Mouse (Mus musculus): Measurements from ENCODE around the gene Vmn2r19. TPM values are rescaled to one million over a fixed set of nuclear protein-coding genes. Genes with fewer than 3 reads are reported as not detected.

Vmn2r19 gene
- total RNA-seq (2014; rRNA removed; ENCODE audit: low replicate concordance) (not detected in 2 replicates), polyA plus RNA-seq (2015; fragmentation: Nextera tagmentation; extraction: Ambion mirVana) (not detected in 2 replicates)

DNA sequence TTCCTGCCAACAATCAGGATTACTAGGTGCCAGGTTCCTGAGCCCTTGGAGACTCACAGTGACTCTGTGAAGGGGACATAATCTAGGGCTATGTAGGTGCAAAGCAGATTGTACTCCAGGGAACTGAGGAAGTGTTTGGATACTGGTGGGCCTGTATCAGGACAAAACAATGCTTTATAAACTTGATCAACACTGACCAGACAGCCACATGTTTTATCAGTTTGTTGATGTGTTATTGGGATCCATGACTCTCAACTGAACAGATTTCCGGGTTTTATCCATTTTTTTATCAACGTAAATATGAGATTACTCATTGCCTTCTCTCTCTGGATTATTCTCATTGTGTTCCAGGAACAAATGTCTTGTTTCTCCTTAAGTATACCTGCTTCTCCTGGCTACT, at the start of gene Vmn2r19:
TSS of gene Vmn2r19 (plus strand) at position 301 of the 400 bp plus-strand sequence.
- Histone ChIP-seq H3K27ac (ENCODE audit: low read depth) (no peak within 1 kb of the TSS), H3K27me3 (ENCODE audit: control insufficient read depth, insufficient read depth, low read length) (no peaks in the 10 kb centered on the region), H3K4me1 (ENCODE audit: control insufficient read depth, insufficient read depth) (no peaks in the 10 kb centered on the region), H3K9ac (replicated peaks; ENCODE audit: low read depth, low read length) (no peak within 1 kb of the TSS), H3K4me2 (ENCODE audit: low read depth, low read length) (no peak within 1 kb of the TSS), H3K36me3 (replicated peaks; ENCODE audit: control insufficient read depth, insufficient read depth, low read length) (no peaks in the 10 kb centered on the region), H3K9me3 (replicated peaks; ENCODE audit: control insufficient read depth, low read length) (no peaks in the 10 kb centered on the region), H3K4me3 (ENCODE audit: low read depth, low read length) (no peak within 1 kb of the TSS)
- ATAC-seq (ENCODE audit: insufficient read depth, low read depth) = no peak
- WGBS = 59% methylated on average over 2 of the region's 2 CpGs
- DNase-seq (ENCODE audit: low spot score) = no peak
- TF ChIP-seq CTCF (IDR thresholded peaks at IDR 0.05; ENCODE audit: low read depth) (no peak), EP300 (IDR thresholded peaks at IDR 0.05; ENCODE audit: low read depth) (no peak)

DNA sequence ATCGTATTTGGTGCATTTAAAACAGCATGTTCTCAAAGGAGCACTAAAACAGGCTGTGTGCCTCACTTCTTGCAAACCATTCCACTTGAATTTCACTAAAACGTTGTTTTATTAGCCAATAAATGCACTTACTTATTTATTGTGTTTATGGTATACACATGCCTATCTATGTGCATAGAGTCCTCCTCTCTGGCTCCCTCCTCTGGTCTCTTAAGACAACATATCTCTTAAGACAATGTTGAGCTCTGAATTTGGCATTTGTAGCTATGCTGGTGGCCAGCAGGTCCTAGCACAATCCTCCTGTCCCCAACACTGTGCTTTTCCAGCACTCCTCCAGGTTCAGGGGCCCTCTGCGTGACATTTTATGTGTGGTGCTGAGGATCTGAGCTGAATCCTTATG, 49.2 kb upstream of the Vmn2r19 start:
- no peaks in the 10 kb centered on the region for H3K4me1 ChIP-seq (ENCODE audit: control insufficient read depth, insufficient read depth)
- no peaks in the 10 kb centered on the region for H3K36me3 ChIP-seq (replicated peaks; ENCODE audit: control insufficient read depth, insufficient read depth, low read length)
- no peak overlapping the region for H3K27ac ChIP-seq (ENCODE audit: low read depth)
- ATAC-seq (ENCODE audit: insufficient read depth, low read depth) = no peak
- 60% methylated on average over 3 of the region's 3 CpGs for WGBS
- no peak overlapping the region for H3K4me3 ChIP-seq (ENCODE audit: low read depth, low read length)
- H3K27me3 ChIP-seq (ENCODE audit: control insufficient read depth, insufficient read depth, low read length) = no peaks in the 10 kb centered on the region
- TF ChIP-seq EP300 (IDR thresholded peaks at IDR 0.05; ENCODE audit: low read depth) (no peak), CTCF (IDR thresholded peaks at IDR 0.05; ENCODE audit: low read depth) (no peak)
- no peak overlapping the region for H3K9ac ChIP-seq (replicated peaks; ENCODE audit: low read depth, low read length)
- no peak for DNase-seq (ENCODE audit: low spot score)
- H3K9me3 ChIP-seq (replicated peaks; ENCODE audit: control insufficient read depth, low read length) = 0 out of 2 replicates have a peak, but pooled peaks cover 4% of the 10 kb centered on the region
- H3K4me2 ChIP-seq (ENCODE audit: low read depth, low read length) = no peak overlapping the region

DNA sequence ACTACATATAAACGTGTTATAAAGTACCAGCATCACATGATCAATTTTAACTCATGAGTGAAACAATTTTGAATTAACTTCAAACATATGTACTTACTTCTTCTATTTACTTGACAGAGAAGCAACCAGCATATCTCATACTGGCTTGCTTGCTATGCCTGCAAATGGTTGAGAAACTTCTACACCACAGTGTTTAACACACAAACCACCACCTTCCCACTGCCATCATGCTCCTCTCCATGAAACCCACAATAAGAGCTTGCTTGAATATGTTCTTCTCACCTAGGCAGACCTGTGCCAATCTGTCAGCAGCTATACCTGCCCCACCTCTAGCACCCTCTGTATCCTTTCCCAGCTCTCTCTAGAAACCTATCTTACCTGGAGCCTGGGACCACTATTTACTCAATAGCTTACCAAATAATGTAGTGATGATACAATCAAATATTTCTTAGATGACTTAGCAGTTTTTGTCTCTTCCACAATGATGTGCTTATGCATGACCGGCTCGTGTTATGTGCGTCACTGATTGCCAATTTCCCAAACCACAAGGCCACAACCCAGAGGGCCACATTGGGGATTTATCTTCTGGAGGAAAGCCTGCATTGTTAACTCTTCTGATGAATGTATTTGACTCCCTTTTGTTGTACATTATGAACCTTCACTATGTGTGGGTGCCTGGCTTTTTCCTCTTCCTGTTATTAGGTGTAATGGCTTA, 48.1 kb upstream of the Vmn2r19 start:
- no peak overlapping the region for H3K27ac ChIP-seq (ENCODE audit: low read depth)
- no peak for TF ChIP-seq EP300 (IDR thresholded peaks at IDR 0.05; ENCODE audit: low read depth)
- TF ChIP-seq CTCF (IDR thresholded peaks at IDR 0.05; ENCODE audit: low read depth) = no peak

DNA sequence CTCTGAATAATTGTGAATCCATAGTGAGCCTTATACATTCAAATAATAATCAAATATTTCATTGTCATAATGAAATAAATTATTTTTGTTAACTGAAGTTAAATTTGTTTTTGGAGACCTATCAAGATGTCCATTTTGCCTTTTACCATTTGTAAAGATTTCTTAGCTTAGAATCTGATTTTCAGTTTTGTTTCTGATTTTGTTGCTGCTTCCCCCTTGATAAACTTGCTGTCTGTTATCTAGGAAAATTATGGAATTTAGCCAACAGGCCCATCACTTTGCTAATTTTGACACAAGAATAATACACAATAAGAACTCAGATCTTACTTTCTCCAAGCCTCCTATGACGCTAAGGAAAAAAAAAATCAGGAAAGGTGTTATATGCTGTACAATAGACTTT, 47.3 kb upstream of the Vmn2r19 start:
- DNase-seq (ENCODE audit: low spot score) = no peak

More for the DNA sequence above, 48.1 kb upstream of the Vmn2r19 start:
- H3K4me1 ChIP-seq (ENCODE audit: control insufficient read depth, insufficient read depth) = no peaks in the 10 kb centered on the region
- H3K9me3 ChIP-seq (replicated peaks; ENCODE audit: control insufficient read depth, low read length) = 0 out of 2 replicates have a peak, but pooled peaks cover 4% of the 10 kb centered on the region
- no peaks in the 10 kb centered on the region for H3K36me3 ChIP-seq (replicated peaks; ENCODE audit: control insufficient read depth, insufficient read depth, low read length)
- H3K4me2 ChIP-seq (ENCODE audit: low read depth, low read length) = no peak overlapping the region
- DNase-seq (ENCODE audit: low spot score) (no peak), ATAC-seq (ENCODE audit: insufficient read depth, low read depth) (no peak)
- no peaks in the 10 kb centered on the region for H3K27me3 ChIP-seq (ENCODE audit: control insufficient read depth, insufficient read depth, low read length)
- H3K4me3 ChIP-seq (ENCODE audit: low read depth, low read length) = no peak overlapping the region
- WGBS = 63% methylated on average over 4 of the region's 4 CpGs
- H3K9ac ChIP-seq (replicated peaks; ENCODE audit: low read depth, low read length) = no peak overlapping the region

DNA sequence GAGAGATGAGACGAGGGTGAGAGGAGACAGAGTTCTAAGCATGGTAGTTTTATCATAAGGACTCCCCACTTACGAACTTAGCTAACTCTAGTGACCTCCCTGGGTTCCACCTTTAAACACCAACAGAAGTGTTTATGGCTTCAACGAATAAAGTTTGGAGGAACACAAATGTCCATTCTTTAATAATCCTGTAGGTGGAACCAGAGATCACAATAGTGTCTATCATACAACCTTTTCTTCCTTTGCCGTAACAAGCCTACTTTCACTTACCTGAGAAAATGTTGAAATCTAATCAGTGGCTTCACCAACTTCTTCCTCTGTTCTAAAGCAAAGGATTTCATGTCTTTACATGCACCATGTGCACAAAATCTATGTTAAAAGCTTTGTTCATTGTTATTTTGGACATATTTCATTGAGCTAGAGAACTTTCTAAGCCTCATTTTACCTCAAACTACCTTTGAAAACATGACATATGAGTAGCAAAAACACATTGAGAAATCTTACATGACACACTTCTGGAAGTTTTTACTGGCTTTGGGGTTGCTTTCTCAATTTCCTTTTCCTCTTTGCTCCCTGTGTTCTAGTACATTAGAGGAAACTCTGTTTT, 46.5 kb upstream of the Vmn2r19 start, which contains the start of gene Clec4d:
TSS of gene Clec4d (plus strand) at position 557 of the 607 bp plus-strand sequence.
- Histone ChIP-seq H3K9ac (replicated peaks; ENCODE audit: low read depth, low read length) (no peak within 1 kb of the TSS), H3K4me1 (ENCODE audit: control insufficient read depth, insufficient read depth) (no peaks in the 10 kb centered on the region), H3K36me3 (replicated peaks; ENCODE audit: control insufficient read depth, insufficient read depth, low read length) (no peaks in the 10 kb centered on the region), H3K9me3 (replicated peaks; ENCODE audit: control insufficient read depth, low read length) (0 out of 2 replicates have a peak, but pooled peaks cover 4% of the 10 kb centered on the region), H3K27ac (ENCODE audit: low read depth) (no peak within 1 kb of the TSS), H3K4me3 (ENCODE audit: low read depth, low read length) (no peak within 1 kb of the TSS), H3K27me3 (ENCODE audit: control insufficient read depth, insufficient read depth, low read length) (no peaks in the 10 kb centered on the region), H3K4me2 (ENCODE audit: low read depth, low read length) (no peak within 1 kb of the TSS)
- no peak for DNase-seq (ENCODE audit: low spot score)
- TF ChIP-seq CTCF (IDR thresholded peaks at IDR 0.05; ENCODE audit: low read depth) (no peak), EP300 (IDR thresholded peaks at IDR 0.05; ENCODE audit: low read depth) (no peak)
- ATAC-seq (ENCODE audit: insufficient read depth, low read depth) = no peak
- WGBS = 64% methylated on average over 4 of the region's 4 CpGs

More for the DNA sequence above, 47.3 kb upstream of the Vmn2r19 start:
- Histone ChIP-seq H3K4me1 (ENCODE audit: control insufficient read depth, insufficient read depth) (no peaks in the 10 kb centered on the region), H3K9me3 (replicated peaks; ENCODE audit: control insufficient read depth, low read length) (0 out of 2 replicates have a peak, but pooled peaks cover 4% of the 10 kb centered on the region), H3K4me2 (ENCODE audit: low read depth, low read length) (no peak overlapping the region), H3K27me3 (ENCODE audit: control insufficient read depth, insufficient read depth, low read length) (no peaks in the 10 kb centered on the region), H3K36me3 (replicated peaks; ENCODE audit: control insufficient read depth, insufficient read depth, low read length) (no peaks in the 10 kb centered on the region), H3K27ac (ENCODE audit: low read depth) (no peak overlapping the region), H3K4me3 (ENCODE audit: low read depth, low read length) (no peak overlapping the region), H3K9ac (replicated peaks; ENCODE audit: low read depth, low read length) (no peak overlapping the region)
- TF ChIP-seq CTCF (IDR thresholded peaks at IDR 0.05; ENCODE audit: low read depth) (no peak), EP300 (IDR thresholded peaks at IDR 0.05; ENCODE audit: low read depth) (no peak)
- no peak for ATAC-seq (ENCODE audit: insufficient read depth, low read depth)
- WGBS = 68% methylated on average over 1 of the region's 1 CpGs

All from heart, postnatal 0 days (tissue).